Mouse (Mus musculus) heart, embryonic 14.5 days (tissue): Measurements from ENCODE around the gene Leng1. TPM values are rescaled to one million over a fixed set of nuclear protein-coding genes. Genes with fewer than 3 reads are reported as not detected.
A peak's percentile ranks its signal among the peaks of the same experiment; 100 is the strongest.

Experiments
- microRNA-seq: library from miRNA; unstranded; fragments of <30 nt; microRNA quantifications from one replicate; pipeline ENCODE4, GENCODE M21; 2016
- polyA plus RNA-seq: library from polyadenylated mRNA; unstranded; fragments of >200 nt; fragmentation: Nextera tagmentation; extraction: Ambion mirVana; gene quantifications from 2 replicates; pipeline ENCODE4 v1.2.1, GENCODE M21; 2014

The Leng1 gene
- polyA plus RNA-seq, 1 experiment from 2014 or later: 16.0 TPM

Small RNAs within 50 kb of the gene (microRNA-seq; reads per million reads assigned to microRNA genes)
- gene Mir3572: 3.6 reads per million, percentile 9 among the genes with 10 or more reads in this experiment

Other genes with a start within 250 kb of the Leng1 start
- gene Cacng6, start 241.6 kb downstream of the Leng1 start, polyA plus RNA-seq: 19.0 and 19.1 TPM in 2 replicates
- gene Tarm1, start 163.2 kb downstream of the Leng1 start, polyA plus RNA-seq: not detected in 2 replicates
- 0.15 TPM in 2 replicates for gene Oscar, start 49.7 kb downstream of the Leng1 start, polyA plus RNA-seq
- 962 and 1,026 TPM in 2 replicates for gene Ndufa3, start 48.5 kb downstream of the Leng1 start, polyA plus RNA-seq
- 13.7 and 18.2 TPM in 2 replicates for gene Tfpt, start 35.9 kb downstream of the Leng1 start, polyA plus RNA-seq
- 51.9 and 54.8 TPM in 2 replicates for gene Prpf31, start 35.9 kb downstream of the Leng1 start, polyA plus RNA-seq
- 30.4 and 32.4 TPM in 2 replicates for gene Cnot3, start 20.6 kb downstream of the Leng1 start, polyA plus RNA-seq
- 2.9 and 3.9 TPM in 2 replicates for gene Tmc4, start 11.7 kb upstream of the Leng1 start, polyA plus RNA-seq
- gene Tsen34, start 27.0 kb upstream of the Leng1 start, polyA plus RNA-seq: 205 and 234 TPM in 2 replicates
- gene Mboat7, start 27.7 kb upstream of the Leng1 start, polyA plus RNA-seq: 25.5 and 28.4 TPM in 2 replicates
- 914 and 1,003 TPM in 2 replicates for gene Rps9, start 38.2 kb upstream of the Leng1 start, polyA plus RNA-seq
- gene Pirb, start 54.6 kb upstream of the Leng1 start, polyA plus RNA-seq: 0.27 and 0.97 TPM in 2 replicates
- not detected in 2 replicates for gene Gm15448, start 159.8 kb upstream of the Leng1 start, polyA plus RNA-seq
- gene Pira2, start 179.2 kb upstream of the Leng1 start, polyA plus RNA-seq: 0.15 TPM in 2 replicates
- not detected in 2 replicates for gene Gm14548, start 232.3 kb upstream of the Leng1 start, polyA plus RNA-seq
- gene Lilra6, start 249.7 kb upstream of the Leng1 start, polyA plus RNA-seq: 0.11 TPM in 1 of 2 replicates, not detected in the other